Mouse (Mus musculus) hindbrain, embryonic 14.5 days (tissue): ENCODE results near the gene Ephb2. TPM values are rescaled to one million over a fixed set of nuclear protein-coding genes. Genes with fewer than 3 reads are reported as not detected.

Experiments used
- ATAC-seq: fragments of 200-750 bp; cut with Nextera tagmentation; 2 replicates; pipeline ENCODE4 v1.8.0; 2017; ENCODE audit warnings: moderate number of reproducible peaks, mild to moderate bottlenecking, moderate TSS enrichment, moderate library complexity; ENCODE audit not compliant: low FRiP score
- DNase-seq: peaks from one replicate; pipeline ENCODE4 v3.0.0-alpha.2; 2015; ENCODE audit warnings: low spot score
- H3K27ac ChIP-seq: fragments of 300-500 bp; sonication (generic); 2 replicates; pipeline ENCODE4 v1.5.1; 2014; ENCODE audit warnings: mild to moderate bottlenecking, moderate library complexity
- H3K27me3 ChIP-seq: fragments of 300-500 bp; sonication (generic); 2 replicates; pipeline ENCODE4 v1.6.1; 2014; ENCODE audit warnings: mild to moderate bottlenecking, low read length, mixed read lengths; ENCODE audit not compliant: control insufficient read depth, insufficient read depth
- H3K36me3 ChIP-seq: fragments of 300-500 bp; sonication (generic); replicated peaks from 2 replicates; pipeline ENCODE4 v1.6.1; 2014; ENCODE audit not compliant: control insufficient read depth, insufficient read depth
- H3K4me1 ChIP-seq: fragments of 300-500 bp; sonication (generic); replicated peaks from 2 replicates; pipeline ENCODE4 v1.6.1; 2014; ENCODE audit warnings: antibody characterized with exemption, low read length, mixed read lengths; ENCODE audit not compliant: control insufficient read depth, insufficient read depth
- H3K4me2 ChIP-seq: fragments of 300-500 bp; sonication (generic); replicated peaks from 2 replicates; pipeline ENCODE4 v1.6.1; 2014; ENCODE audit warnings: mild to moderate bottlenecking, moderate library complexity
- H3K4me3 ChIP-seq: fragments of 300-500 bp; sonication (generic); replicated peaks from 2 replicates; pipeline ENCODE4 v1.5.1; 2014; ENCODE audit warnings: mild to moderate bottlenecking, low read length
- H3K9ac ChIP-seq: fragments of 300-500 bp; sonication (generic); 2 replicates; pipeline ENCODE4 v1.6.1; 2014
- H3K9me3 ChIP-seq: fragments of 300-500 bp; sonication (generic); 2 replicates; pipeline ENCODE4 v1.6.1; 2016; ENCODE audit warnings: low read length; ENCODE audit not compliant: control insufficient read depth
- WGBS: fragments of 180-500 bp; shearing (Covaris S2); extraction: QIAGEN DNeasy Blood & Tissue Kit; methylation state at CpG from one replicate; pipeline ENCODE4 v1.1.7; 2014; 5-methylcytosine and 5-hydroxymethylcytosine counted together
- polyA plus RNA-seq: library from polyadenylated mRNA; unstranded; fragments of >200 nt; fragmentation: Nextera tagmentation; extraction: Ambion mirVana; gene quantifications from 2 replicates; pipeline ENCODE4 v1.2.1, GENCODE M21; 2014

The Ephb2 gene
- polyA plus RNA-seq, 1 experiment from 2014 or later: 28.1 TPM

- H3K4me1 ChIP-seq: no peaks in the 10 kb centered on the region; the same call in 1 of the 2 replicates
Observed at GRCm38 (mm10) chr4:136765080-136765479, 70.7 kb downstream of the Ephb2 start.

GRCm38 (mm10) chr4:136763349-136763748 lies 72.4 kb downstream of the Ephb2 start:
- WGBS: 28% methylated on average over 5 of the region's 5 CpGs
- Histone ChIP-seq H3K27me3 (no peaks in the 10 kb centered on the region), H3K4me3 (no peak overlapping the region), H3K9me3 (no peaks in the 10 kb centered on the region), H3K4me2 (no peak overlapping the region), H3K4me1 (peaks cover 3% of the 10 kb centered on the region; the same call in 1 of the 2 replicates), H3K9ac (no peak overlapping the region), H3K27ac (no peak overlapping the region), H3K36me3 (peaks cover 6% of the 10 kb centered on the region; the same call in 1 of the 2 replicates)
- peak; percentile 14; the same call in 1 of the 2 replicates for ATAC-seq
- DNase-seq: no peak

More at GRCm38 (mm10) chr4:136765080-136765479, 70.7 kb downstream of the Ephb2 start:
- no peak overlapping the region for H3K9ac ChIP-seq
- no peak overlapping the region for H3K4me2 ChIP-seq
- H3K27ac ChIP-seq: no peak overlapping the region
- no peak for ATAC-seq
- H3K27me3 ChIP-seq: no peaks in the 10 kb centered on the region
- peaks cover 1% of the 10 kb centered on the region; the same call in 1 of the 2 replicates for H3K36me3 ChIP-seq
- no peak for DNase-seq
- no peak overlapping the region for H3K4me3 ChIP-seq
- no peaks in the 10 kb centered on the region for H3K9me3 ChIP-seq
- 70% methylated on average over 7 of the region's 7 CpGs for WGBS

- no peak overlapping the region for H3K4me3 ChIP-seq
- H3K27ac ChIP-seq: 0 out of 2 replicates have a peak overlapping the region, but pooled peaks have one; percentile 33
- 25% methylated on average over 18 of the region's 18 CpGs for WGBS
- H3K27me3 ChIP-seq: no peaks in the 10 kb centered on the region
- DNase-seq (no peak), ATAC-seq (no peak)
- H3K9ac ChIP-seq: no peak overlapping the region
- no peaks in the 10 kb centered on the region for H3K9me3 ChIP-seq
- 0 out of 2 replicates have a peak, but pooled peaks cover 11% of the 10 kb centered on the region for H3K36me3 ChIP-seq
- peaks cover 18% of the 10 kb centered on the region for H3K4me1 ChIP-seq
- no peak overlapping the region for H3K4me2 ChIP-seq
Observed at GRCm38 (mm10) chr4:136761713-136762380, 73.9 kb downstream of the Ephb2 start.

- no peak overlapping the region for H3K9ac ChIP-seq
- DNase-seq: no peak
- no peaks in the 10 kb centered on the region for H3K27me3 ChIP-seq
- ATAC-seq: no peak
- H3K9me3 ChIP-seq: no peaks in the 10 kb centered on the region
- no peak overlapping the region for H3K27ac ChIP-seq
- H3K4me3 ChIP-seq: no peak overlapping the region
- no peak overlapping the region for H3K4me2 ChIP-seq
- H3K4me1 ChIP-seq: peaks cover 28% of the 10 kb centered on the region
- H3K36me3 ChIP-seq: 0 out of 2 replicates have a peak, but pooled peaks cover 11% of the 10 kb centered on the region
- WGBS: 59% methylated on average over 11 of the region's 11 CpGs
Observed at GRCm38 (mm10) chr4:136760882-136761281, 74.9 kb downstream of the Ephb2 start.

GRCm38 (mm10) chr4:136757096-136757495 lies 78.7 kb downstream of the Ephb2 start:
- peaks cover 63% of the 10 kb centered on the region for H3K4me1 ChIP-seq

GRCm38 (mm10) chr4:136756486-136756885 lies 79.3 kb downstream of the Ephb2 start:
- Histone ChIP-seq H3K4me2 (no peak overlapping the region), H3K27me3 (no peaks in the 10 kb centered on the region), H3K4me1 (peaks cover 69% of the 10 kb centered on the region), H3K27ac (peak overlapping the region; percentile 87), H3K9ac (peak overlapping the region; percentile 37; the same call in 1 of the 2 replicates), H3K9me3 (no peaks in the 10 kb centered on the region), H3K36me3 (0 out of 2 replicates have a peak, but pooled peaks cover 11% of the 10 kb centered on the region), H3K4me3 (no peak overlapping the region)
- no peak for ATAC-seq
- WGBS: 23% methylated on average over 6 of the region's 6 CpGs
- DNase-seq: no peak

More at GRCm38 (mm10) chr4:136757096-136757495, 78.7 kb downstream of the Ephb2 start:
- H3K27ac ChIP-seq: peak overlapping the region; percentile 87
- DNase-seq: no peak
- H3K9ac ChIP-seq: peak overlapping the region; percentile 37
- H3K9me3 ChIP-seq: no peaks in the 10 kb centered on the region
- 13% methylated on average over 4 of the region's 4 CpGs for WGBS
- H3K36me3 ChIP-seq: 0 out of 2 replicates have a peak, but pooled peaks cover 11% of the 10 kb centered on the region
- no peaks in the 10 kb centered on the region for H3K27me3 ChIP-seq
- no peak overlapping the region for H3K4me3 ChIP-seq
- ATAC-seq: no peak
- H3K4me2 ChIP-seq: 0 out of 2 replicates have a peak overlapping the region, but pooled peaks have one; percentile 6

GRCm38 (mm10) chr4:136755364-136755811 lies 80.4 kb downstream of the Ephb2 start:
- H3K36me3 ChIP-seq: 0 out of 2 replicates have a peak, but pooled peaks cover 11% of the 10 kb centered on the region
- H3K27me3 ChIP-seq: no peaks in the 10 kb centered on the region
- no peaks in the 10 kb centered on the region for H3K9me3 ChIP-seq
- peak overlapping the region; percentile 37 for H3K9ac ChIP-seq
- H3K27ac ChIP-seq: peak overlapping the region; percentile 87
- peak overlapping the region; percentile 34 for H3K4me2 ChIP-seq
- ATAC-seq (peak; percentile 75), DNase-seq (peak; percentile 76)
- 1% methylated on average over 29 of the region's 31 CpGs for WGBS
- peaks cover 80% of the 10 kb centered on the region for H3K4me1 ChIP-seq
- no peak overlapping the region for H3K4me3 ChIP-seq

- 68% methylated on average over 8 of the region's 8 CpGs for WGBS
- peaks cover 88% of the 10 kb centered on the region for H3K4me1 ChIP-seq
- DNase-seq (no peak), ATAC-seq (no peak)
- peak overlapping the region; percentile 87 for H3K27ac ChIP-seq
- no peak overlapping the region for H3K4me3 ChIP-seq
- H3K4me2 ChIP-seq: no peak overlapping the region
- 0 out of 2 replicates have a peak, but pooled peaks cover 9% of the 10 kb centered on the region for H3K36me3 ChIP-seq
- H3K27me3 ChIP-seq: no peaks in the 10 kb centered on the region
- 0 out of 2 replicates have a peak overlapping the region, but pooled peaks have one; percentile 37 for H3K9ac ChIP-seq
- H3K9me3 ChIP-seq: no peaks in the 10 kb centered on the region
Observed at GRCm38 (mm10) chr4:136754256-136754655, 81.5 kb downstream of the Ephb2 start.

GRCm38 (mm10) chr4:136751355-136752020 lies 84.3 kb downstream of the Ephb2 start:
- DNase-seq (no peak), ATAC-seq (no peak)
- Histone ChIP-seq H3K4me3 (no peak overlapping the region), H3K9ac (peak overlapping the region; percentile 47), H3K36me3 (no peaks in the 10 kb centered on the region), H3K27ac (peak overlapping the region; percentile 89), H3K9me3 (no peaks in the 10 kb centered on the region), H3K4me1 (peaks cover 74% of the 10 kb centered on the region), H3K4me2 (no peak overlapping the region), H3K27me3 (no peaks in the 10 kb centered on the region)
- 11% methylated on average over 4 of the region's 4 CpGs for WGBS
